Mouse (Mus musculus): Measurements from ENCODE around the gene Gbp2b. TPM values are rescaled to one million over a fixed set of nuclear protein-coding genes. Genes with fewer than 3 reads are reported as not detected.
A peak's percentile ranks its signal among the peaks of the same experiment; 100 is the strongest.
"Not testable (repeated sequence)": the region's sequence is repeated elsewhere in the genome, so short reads cannot be mapped to it uniquely, and the experiment has no call there.

Gene Gbp2b
- polyA plus RNA-seq, 1 experiment: not detected

DNA sequence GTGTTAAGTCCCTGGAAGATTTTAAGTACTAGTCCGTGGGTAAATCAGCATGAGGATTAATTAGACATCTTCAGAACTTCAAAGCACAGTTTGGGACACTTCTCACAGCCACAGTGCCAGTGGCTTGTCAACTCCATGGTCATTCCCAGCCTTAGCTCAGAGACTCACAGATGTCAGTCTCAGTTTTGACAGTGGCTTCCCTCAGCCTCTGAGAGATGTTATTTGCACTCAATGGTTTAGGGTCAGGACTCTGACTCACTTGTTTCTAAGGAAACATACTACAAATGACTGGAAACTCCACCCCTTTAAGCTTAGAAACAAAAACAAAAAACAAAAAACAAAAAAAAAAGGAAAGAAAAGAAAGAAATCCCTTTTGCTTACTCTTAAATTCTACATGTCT, 25.0 kb downstream of the Gbp2b start:
- H3K4me1 ChIP-seq (ENCODE audit: control insufficient read depth, insufficient read depth, low read length): no peaks in the 10 kb centered on the region
- H3K27ac ChIP-seq (ENCODE audit: insufficient read depth, low read length): no peak overlapping the region
- TF ChIP-seq CTCF (IDR thresholded peaks at IDR 0.05; ENCODE audit: extremely low read depth, insufficient read depth, low read length) (no peak), POLR2A (IDR thresholded peaks at IDR 0.05; ENCODE audit: extremely low read depth, insufficient read depth, low read length) (no peak)
- H3K4me3 ChIP-seq (ENCODE audit: insufficient read depth, low read length): no peak overlapping the region

- Histone ChIP-seq H3K27ac (ENCODE audit: insufficient read depth, low read length) (0 out of 2 replicates have a peak within 1 kb of the TSS, but pooled peaks have one; percentile 21), H3K4me3 (ENCODE audit: insufficient read depth, low read length) (peak within 1 kb of the TSS; percentile 32; the same call in 1 of the 2 replicates), H3K4me1 (ENCODE audit: control insufficient read depth, insufficient read depth, low read length) (no peaks in the 10 kb centered on the region)
- TF ChIP-seq POLR2A (IDR thresholded peaks at IDR 0.05; ENCODE audit: extremely low read depth, insufficient read depth, low read length) (no peak), CTCF (IDR thresholded peaks at IDR 0.05; ENCODE audit: extremely low read depth, insufficient read depth, low read length) (no peak)
These were observed 25.7 kb downstream of the Gbp2b start, which contains the start of gene Gbp2 for GRCm38 (mm10) chr3:142620111-142620955. Gene Gbp2, plus strand, starts transcription at chr3:142620602.

DNA sequence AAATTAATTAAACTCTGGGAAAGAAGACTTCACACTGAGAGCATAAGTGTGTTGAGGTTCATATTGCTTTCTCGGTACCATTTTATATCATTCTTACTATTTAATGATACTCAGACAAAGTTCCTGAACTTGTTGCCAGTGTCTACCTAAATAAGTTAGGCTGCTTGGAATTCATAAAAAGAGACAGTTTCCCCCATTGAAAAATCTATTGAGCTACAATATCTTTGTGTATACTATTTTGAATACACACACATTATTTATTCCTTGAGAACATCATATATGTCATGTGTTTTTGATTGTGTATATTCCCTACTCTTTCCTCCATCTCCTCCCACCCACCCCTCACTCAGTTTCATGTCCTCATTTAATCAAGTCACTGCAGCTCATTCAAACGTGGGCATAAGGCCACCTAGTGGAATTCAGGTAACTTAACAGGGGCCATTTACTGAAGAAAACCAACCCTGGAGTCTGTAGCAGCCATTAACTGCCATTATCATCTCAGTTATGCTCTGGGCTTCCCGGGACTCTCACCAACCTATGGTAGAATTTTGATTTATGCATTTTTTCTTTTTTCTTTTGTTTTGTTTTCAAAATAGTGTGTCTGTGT, 26.4 kb downstream of the Gbp2b start:
- TF ChIP-seq POLR2A (IDR thresholded peaks at IDR 0.05; ENCODE audit: extremely low read depth, insufficient read depth, low read length) (no peak), CTCF (IDR thresholded peaks at IDR 0.05; ENCODE audit: extremely low read depth, insufficient read depth, low read length) (no peak)
- Histone ChIP-seq H3K4me1 (ENCODE audit: control insufficient read depth, insufficient read depth, low read length) (no peaks in the 10 kb centered on the region), H3K27ac (ENCODE audit: insufficient read depth, low read length) (0 out of 2 replicates have a peak overlapping the region, but pooled peaks have one; percentile 21), H3K4me3 (ENCODE audit: insufficient read depth, low read length) (peak overlapping the region; percentile 32; the same call in 1 of the 2 replicates)

- Histone ChIP-seq H3K27ac (ENCODE audit: insufficient read depth, low read length) (no peak overlapping the region), H3K4me3 (ENCODE audit: insufficient read depth, low read length) (no peak overlapping the region), H3K4me1 (ENCODE audit: control insufficient read depth, insufficient read depth, low read length) (no peaks in the 10 kb centered on the region)
- no peak for TF ChIP-seq CTCF (IDR thresholded peaks at IDR 0.05; ENCODE audit: extremely low read depth, insufficient read depth, low read length)
- no peak for TF ChIP-seq POLR2A (IDR thresholded peaks at IDR 0.05; ENCODE audit: extremely low read depth, insufficient read depth, low read length)
These were observed 35.7 kb downstream of the Gbp2b start for GRCm38 (mm10) chr3:142630385-142630784.

DNA sequence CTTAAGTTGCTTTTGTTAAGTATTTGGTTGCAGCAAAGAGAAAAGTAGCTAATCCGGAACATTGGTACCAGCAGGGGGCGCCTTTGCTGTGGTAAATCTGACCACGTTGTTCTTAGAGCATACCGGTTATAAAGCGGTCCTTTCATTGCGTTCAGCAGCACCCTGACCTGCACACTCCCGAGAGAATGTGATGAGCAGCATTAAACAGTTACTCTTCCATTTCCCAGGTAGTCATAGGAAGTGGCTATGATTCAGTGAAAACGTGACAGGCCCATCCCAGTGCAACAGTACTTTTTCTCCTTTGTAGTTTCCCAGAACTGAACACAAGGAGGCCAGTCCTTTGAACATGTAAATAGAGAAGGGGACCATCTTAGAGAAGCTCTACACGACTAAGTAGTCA, 45.6 kb downstream of the Gbp2b start:
- Histone ChIP-seq H3K4me3 (ENCODE audit: insufficient read depth, low read length) (no peak overlapping the region), H3K4me1 (ENCODE audit: control insufficient read depth, insufficient read depth, low read length) (no peaks in the 10 kb centered on the region), H3K27ac (ENCODE audit: insufficient read depth, low read length) (no peak overlapping the region)
- TF ChIP-seq POLR2A (IDR thresholded peaks at IDR 0.05; ENCODE audit: extremely low read depth, insufficient read depth, low read length): no peak
- peak; percentile 49 for TF ChIP-seq CTCF (IDR thresholded peaks at IDR 0.05; ENCODE audit: extremely low read depth, insufficient read depth, low read length)

DNA sequence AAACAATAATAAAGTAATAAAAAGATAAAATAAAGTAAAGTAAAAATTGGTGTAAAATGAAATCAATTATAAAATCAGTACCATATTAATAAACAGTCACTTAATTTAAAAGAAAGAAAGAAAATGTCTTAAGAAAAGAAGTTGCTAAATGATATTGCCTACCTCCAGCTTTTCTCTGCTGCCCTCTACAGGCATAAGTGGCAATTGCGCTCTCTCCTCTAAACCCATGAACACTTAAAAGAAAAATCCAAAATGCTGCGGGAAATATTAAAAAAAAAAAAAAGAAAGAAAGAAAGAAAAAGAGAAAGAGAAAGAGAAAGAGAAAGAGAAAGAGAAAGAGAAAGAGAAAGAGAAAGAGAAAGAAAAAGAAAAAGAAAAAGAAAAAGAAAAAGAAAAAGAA, 51.3 kb downstream of the Gbp2b start:
- not testable (repeated sequence) for H3K27ac ChIP-seq (ENCODE audit: insufficient read depth, low read length); H3K4me3 ChIP-seq (ENCODE audit: insufficient read depth, low read length); H3K4me1 ChIP-seq (ENCODE audit: control insufficient read depth, insufficient read depth, low read length)
- TF ChIP-seq CTCF (IDR thresholded peaks at IDR 0.05; ENCODE audit: extremely low read depth, insufficient read depth, low read length): peak; percentile 63

- H3K4me1 ChIP-seq (ENCODE audit: control insufficient read depth, insufficient read depth, low read length); H3K27ac ChIP-seq (ENCODE audit: insufficient read depth, low read length); H3K4me3 ChIP-seq (ENCODE audit: insufficient read depth, low read length): not testable (repeated sequence)
These were observed 53.2 kb downstream of the Gbp2b start for GRCm38 (mm10) chr3:142647836-142648235.

DNA sequence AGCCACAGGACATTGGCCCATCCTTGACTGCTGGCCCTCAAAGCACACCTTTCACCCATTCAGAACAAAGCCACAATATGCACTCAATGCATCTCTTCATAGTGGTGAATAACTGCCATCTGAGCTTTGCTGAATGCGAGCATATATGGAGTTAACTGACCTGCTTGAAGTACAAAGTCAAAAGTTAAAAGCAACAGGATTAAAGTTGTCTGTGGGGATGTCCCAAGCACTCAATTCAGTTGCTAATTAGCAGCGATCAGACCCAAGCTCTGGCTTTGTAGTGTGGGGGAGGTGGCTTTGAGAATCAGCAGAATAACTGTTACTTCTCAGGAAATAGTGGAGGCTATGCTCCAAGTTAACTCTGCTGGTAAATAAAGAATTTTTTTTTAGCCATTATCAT, 55.6 kb downstream of the Gbp2b start:
- no peak overlapping the region for H3K4me3 ChIP-seq (ENCODE audit: insufficient read depth, low read length)
- H3K4me1 ChIP-seq (ENCODE audit: control insufficient read depth, insufficient read depth, low read length): no peaks in the 10 kb centered on the region
- no peak overlapping the region for H3K27ac ChIP-seq (ENCODE audit: insufficient read depth, low read length)
- TF ChIP-seq CTCF (IDR thresholded peaks at IDR 0.05; ENCODE audit: extremely low read depth, insufficient read depth, low read length) (no peak), POLR2A (IDR thresholded peaks at IDR 0.05; ENCODE audit: extremely low read depth, insufficient read depth, low read length) (no peak)

- H3K4me3 ChIP-seq (ENCODE audit: insufficient read depth, low read length): no peak overlapping the region
- TF ChIP-seq CTCF (IDR thresholded peaks at IDR 0.05; ENCODE audit: extremely low read depth, insufficient read depth, low read length) (no peak), POLR2A (IDR thresholded peaks at IDR 0.05; ENCODE audit: extremely low read depth, insufficient read depth, low read length) (no peak)
- no peaks in the 10 kb centered on the region for H3K4me1 ChIP-seq (ENCODE audit: control insufficient read depth, insufficient read depth, low read length)
- H3K27ac ChIP-seq (ENCODE audit: insufficient read depth, low read length): no peak overlapping the region
These were observed 70.1 kb downstream of the Gbp2b start for GRCm38 (mm10) chr3:142664723-142665122.

Other genes starting within 250 kb of the Gbp2b start
- 18.7 and 19.9 TPM in 2 replicates for gene Pdlim5, start 199.2 kb upstream of the Gbp2b start, polyA plus RNA-seq (2012; rRNA removed)
- gene Gbp5, start 100.9 kb upstream of the Gbp2b start, polyA plus RNA-seq (2012; rRNA removed): 2.5 and 3.0 TPM in 2 replicates
- gene Gbp7, start 64.5 kb upstream of the Gbp2b start, polyA plus RNA-seq (2012; rRNA removed): 2.2 and 2.9 TPM in 2 replicates
- gene Gbp3, start 34.8 kb upstream of the Gbp2b start, polyA plus RNA-seq (2012; rRNA removed): 9.1 and 10.0 TPM in 2 replicates
- gene Gbp2, start 25.8 kb downstream of the Gbp2b start, polyA plus RNA-seq (2012; rRNA removed): 3.0 and 3.9 TPM in 2 replicates
- gene Kyat3, start 106.2 kb downstream of the Gbp2b start, polyA plus RNA-seq (2012; rRNA removed): 7.2 and 7.3 TPM in 2 replicates
- gene Gtf2b, start 170.2 kb downstream of the Gbp2b start, polyA plus RNA-seq (2012; rRNA removed): 41.2 and 41.4 TPM in 2 replicates